Mouse (Mus musculus) cerebellum, postnatal 25 days (tissue): Measurements from ENCODE around the gene Nt5dc2.
A peak's percentile ranks its signal among the peaks of the same experiment; 100 is the strongest.

Source experiments
- DNase-seq, 2 experiments: peaks; one replicate each; pipeline ENCODE4 v3.0.0; 2021; ENCODE audit warnings: mixed read lengths in 2 of 2

The Nt5dc2 gene

DNA sequence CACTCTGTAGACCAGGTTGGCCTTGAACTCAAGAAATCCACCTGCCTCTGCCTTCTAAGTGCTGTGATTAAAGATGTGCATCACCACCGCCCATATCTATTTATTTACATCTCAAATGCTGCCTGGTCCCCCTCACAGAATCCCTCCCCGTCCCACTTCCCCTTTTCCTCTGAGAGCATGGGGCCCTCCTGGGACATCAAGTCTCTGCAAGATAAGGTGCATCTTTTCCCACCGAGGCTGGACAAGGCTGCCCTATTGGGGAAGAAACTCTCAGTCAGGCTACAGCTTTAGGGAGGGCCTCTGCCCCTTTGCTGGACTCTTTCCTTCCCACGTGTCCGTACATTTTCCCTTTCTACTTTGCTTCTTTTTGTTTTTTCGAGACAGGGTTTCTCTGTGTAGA is 38.7 kb downstream of the Nt5dc2 start:
- no peak for DNase-seq

DNA sequence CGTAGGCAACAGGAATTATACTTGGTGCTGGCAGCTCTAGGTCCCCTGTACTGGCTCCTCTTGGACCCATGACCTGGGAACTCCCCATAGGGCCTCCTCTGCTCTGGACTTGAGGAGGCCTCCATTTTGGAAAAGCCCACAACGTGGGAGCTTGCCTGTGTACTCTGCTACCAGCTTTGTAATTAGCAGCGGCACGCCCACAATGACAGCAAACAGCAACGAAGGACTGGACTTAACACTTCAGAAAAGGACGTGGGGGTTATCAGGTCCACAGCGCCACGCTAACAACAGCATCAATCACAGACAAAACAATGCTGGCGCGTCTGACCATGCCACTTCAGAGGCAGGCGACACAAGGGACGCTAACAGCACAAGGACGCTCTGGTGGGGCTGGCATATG is 40.1 kb downstream of the Nt5dc2 start:
- no peak for DNase-seq

DNA sequence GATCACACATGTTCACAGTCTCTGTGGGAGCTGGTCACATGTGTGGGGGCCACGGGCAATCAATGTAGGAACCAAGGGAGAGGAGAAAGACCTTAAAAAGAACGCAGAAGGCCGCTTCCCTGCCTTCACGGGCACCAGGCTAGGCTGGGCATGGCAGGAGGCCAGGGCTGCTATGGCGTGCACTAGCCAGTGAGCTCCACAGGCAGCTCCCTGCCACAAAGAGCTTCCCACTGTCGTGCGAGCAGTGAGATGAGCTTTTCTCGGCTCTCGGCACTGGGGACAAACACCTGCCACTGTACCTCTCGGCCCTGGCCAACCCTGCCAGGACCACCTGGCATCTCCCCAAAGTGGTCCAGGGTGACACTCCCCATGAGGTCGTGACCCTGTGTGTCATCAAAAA is 40.5 kb downstream of the Nt5dc2 start:
- DNase-seq: peak; percentile 80 to 88

DNA sequence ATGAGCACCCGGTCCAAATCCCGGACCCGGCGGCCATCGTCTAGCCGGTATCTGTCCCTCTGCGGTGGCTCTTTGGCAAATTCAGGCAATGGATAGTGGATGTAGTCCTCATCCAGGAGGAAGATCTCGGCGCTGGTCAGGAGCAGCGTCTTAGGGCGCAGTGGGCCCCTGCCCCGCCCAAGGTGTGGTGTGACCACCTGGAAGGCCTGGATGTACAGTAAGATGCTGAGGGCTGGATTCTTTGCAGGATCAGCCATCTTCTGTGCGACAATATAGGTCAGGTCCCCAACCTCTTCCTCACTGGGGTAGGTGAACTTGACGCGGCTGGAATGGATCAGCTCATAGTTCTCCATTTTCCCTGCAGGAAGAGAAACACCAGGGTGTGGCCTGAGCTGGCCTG is 41.0 kb downstream of the Nt5dc2 start:
- peak in 1 of 2 experiments; percentile 40 for DNase-seq

DNA sequence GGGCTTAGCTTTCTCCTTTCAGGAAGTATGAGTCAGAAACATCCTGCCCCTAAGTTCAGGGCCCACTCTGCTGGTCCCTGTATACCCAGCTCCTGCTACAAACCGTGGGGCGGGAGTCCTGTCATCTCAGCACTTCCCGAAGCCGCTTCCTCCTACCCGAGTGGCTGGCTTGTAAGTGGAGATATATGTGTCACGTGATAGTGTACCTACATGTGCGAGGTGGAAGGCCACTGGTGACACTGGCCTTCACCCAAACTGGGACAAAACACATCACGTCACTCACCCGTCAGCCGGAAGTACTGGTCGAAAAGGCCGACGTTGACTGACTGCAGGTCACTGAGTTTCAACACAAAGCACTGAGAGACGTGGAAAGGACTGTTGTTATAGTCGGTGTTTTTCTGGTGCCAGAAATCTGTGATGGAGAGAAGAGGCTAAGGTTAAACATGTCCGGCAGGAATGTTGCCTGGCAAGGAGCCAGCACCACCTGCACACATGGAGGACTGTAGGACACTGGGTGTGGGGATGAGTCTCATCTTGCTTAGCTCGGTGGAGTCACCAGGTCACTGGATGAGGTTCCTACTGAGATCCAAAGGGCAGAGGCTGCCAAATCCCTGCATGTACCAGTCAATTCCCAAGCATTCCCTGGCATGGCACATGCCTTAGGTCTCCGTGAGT is 42.1 kb downstream of the Nt5dc2 start:
- DNase-seq: peak; percentile 73 to 82

DNA sequence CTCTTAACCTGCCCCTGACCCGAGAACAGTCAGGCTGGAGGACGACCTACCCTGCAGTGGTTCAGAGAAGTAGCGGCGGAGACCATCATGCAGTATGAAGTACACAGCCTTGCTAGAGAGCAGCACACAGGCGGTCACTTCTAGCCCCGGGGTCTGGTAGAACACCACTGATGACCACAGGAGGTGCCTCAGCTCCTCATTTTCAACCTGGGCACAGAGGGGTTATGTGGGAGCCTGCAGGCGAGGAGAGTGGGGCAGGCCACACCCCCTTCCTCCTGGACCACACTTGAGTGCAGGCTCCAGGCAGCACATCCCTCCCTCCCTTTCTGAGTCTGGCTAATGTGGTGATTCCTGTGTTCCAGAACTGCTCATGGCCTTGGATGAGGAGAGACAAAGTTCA is 42.7 kb downstream of the Nt5dc2 start:
- DNase-seq: no peak

DNA sequence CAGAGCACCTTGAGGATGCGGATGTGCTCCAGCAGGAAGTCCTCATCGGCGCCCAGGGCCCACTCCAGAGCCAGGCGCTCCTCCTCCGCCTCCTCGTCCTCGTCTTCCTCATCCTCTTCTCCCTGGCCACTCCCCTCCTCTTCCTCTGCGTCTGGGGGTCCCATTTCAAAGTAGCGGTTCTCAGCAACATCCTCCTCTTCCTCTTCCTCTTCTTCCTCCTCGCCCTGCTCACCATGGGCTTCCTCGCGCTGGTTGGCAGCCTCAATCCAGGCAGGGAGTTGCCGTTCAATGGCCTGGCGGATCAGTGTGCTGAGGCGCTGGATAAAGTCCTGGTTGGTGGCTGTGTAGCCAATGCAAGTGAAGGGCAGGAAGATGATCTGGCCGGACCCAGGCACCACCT is 46.4 kb downstream of the Nt5dc2 start:
- no peak for DNase-seq

DNA sequence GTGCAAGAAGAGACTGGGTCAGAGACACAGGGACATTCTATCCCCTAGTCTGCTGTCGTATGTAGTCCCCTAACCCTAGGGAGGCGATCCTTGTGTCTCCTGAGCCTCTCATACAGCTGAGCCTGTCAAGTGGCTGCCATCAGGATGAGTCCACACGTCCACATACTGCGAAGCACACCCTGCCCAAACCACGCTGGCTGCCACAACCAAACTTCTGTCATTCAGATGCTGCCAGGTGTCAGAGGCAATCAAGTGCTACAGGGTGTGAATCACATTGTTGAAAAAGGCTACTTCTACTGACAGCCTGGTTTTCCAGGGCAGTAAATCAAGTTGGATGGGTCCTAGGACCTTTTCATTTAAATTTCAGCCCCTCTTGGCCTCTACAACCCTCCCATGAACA is 46.9 kb downstream of the Nt5dc2 start:
- DNase-seq: no peak

DNA sequence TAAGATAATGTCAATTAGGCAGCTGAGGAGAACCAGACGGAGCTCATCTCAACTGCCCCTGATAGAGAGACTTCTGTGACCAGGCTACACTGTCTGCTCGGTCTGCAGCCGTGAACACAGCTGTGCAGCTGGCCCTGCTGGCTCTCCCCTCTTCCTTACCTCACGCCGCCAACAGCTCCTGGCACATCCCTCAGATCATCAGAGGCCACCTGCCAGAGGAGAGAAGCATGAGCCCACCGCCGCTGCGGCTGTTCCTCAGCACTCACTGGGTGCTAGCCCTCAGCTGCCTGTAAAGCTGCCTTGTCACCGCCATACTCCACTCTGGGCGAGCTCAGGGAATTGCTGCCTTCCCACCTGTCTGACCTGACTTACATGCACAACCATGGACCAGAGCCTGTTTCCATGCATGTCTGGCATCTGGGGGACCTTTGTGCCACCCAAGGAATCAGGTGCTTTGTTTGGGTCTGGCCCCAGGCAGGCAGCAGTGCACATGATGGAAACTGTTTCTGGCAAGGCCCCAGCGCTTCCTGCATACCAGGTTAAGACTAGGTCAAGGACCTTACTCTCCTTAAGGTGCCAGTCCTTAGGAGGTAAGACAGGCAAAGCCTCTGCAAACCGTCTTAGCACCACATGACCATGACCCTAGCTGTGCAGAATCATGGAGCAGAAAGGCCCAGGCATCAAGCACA is 49.0 kb downstream of the Nt5dc2 start:
- peak in 1 of 2 experiments; percentile 20 for DNase-seq

DNA sequence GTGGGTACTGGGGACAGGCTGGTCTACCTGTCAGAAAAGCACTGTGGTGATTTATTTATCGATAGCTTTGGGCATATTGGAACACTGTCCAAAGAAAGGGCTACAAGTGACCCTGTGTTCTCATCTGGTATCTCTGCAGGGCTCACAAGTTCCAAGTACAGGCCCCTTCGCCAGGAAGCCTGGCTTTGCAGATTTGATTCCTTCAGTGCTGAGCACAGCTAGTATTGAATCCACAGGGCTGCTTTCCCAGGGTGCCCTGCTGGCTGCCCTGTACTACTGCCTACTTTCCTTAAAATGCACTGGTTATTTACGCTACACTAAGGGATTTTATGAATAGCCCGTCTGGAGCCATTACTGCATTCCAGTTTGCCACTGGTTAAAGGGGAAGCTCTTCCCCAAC is 50.7 kb downstream of the Nt5dc2 start:
- no peak for DNase-seq

DNA sequence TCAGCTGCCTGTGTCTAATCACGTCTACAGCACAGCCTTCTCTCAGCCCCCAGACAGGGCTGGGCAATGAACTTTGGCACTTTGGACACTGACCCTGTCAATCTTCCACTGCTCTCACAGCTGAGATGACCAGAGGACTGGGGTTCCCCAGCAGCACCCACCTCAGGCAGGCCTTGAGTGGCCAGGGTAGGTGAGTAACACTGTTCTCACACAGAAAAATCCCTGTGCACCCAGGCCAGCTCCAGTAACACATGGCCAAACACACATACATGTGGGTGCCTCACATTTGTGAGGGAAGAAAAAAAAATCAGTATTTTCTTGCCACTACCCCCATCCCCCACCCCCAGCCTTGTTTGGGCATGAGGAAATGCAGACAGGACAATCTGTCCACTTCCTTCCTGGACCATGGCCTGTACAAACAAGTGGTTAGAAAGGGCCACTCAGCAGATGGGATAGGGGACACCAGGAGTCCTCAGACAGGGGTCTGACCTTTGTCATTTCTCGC is 52.0 kb downstream of the Nt5dc2 start:
- no peak for DNase-seq

DNA sequence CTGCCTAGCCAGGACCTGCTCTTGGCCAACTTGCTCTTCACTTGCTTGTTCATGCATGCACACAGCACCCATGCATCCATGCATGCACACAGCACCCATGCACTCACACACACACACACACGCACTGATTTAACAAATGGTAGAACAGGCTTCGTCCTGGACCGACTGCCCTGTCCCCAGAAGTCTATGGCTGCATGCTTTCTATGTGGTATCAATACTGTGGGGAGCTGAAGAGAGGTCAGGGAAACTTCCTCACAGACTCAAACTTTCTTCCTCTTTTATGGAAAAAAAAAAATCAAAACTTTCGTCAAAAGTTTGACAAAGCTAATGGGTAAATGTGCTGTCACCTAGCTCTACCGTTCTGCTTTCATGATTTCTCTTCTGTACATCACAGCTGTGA is 52.7 kb downstream of the Nt5dc2 start:
- DNase-seq: no peak

DNA sequence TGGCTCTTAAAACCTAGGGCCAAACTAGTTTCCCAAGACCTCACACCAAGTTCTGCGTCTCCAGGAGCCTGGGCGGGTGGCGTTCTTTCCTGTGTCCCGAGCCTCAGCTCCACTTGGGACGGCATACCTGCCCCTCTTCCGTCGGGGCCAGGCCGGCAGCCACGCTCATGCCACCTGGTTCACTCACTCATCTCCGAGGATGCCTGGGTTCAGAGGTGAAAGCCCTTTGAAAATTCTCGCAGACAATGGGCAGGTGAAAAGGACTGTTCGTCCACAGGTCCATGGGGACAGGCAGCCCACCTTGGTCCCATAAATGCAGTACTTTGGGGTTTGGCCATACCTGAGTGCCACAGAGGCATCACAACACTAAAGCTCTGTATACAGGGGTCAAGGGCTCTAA is 53.3 kb downstream of the Nt5dc2 start:
- peak in 1 of 2 experiments; percentile 5 for DNase-seq

DNA sequence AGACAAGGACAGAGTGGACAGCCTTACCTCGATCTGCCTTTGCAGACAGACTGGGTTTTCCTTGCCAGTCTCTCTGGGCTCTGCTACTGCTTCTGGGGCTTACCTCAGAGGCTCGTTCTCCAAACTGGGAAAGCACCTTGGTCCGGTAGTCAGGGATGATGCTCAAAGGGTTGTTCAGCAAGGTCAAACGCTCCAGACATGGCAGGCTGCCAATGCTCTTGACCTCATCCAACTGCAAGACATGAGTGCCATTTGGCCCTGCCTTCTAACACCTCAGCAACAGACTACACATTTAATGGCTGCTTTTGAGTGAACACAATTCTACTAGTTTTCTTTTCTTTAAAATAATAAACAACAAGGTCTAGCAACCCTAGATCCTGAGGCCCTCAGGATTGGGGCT is 55.8 kb downstream of the Nt5dc2 start:
- DNase-seq: peak; percentile 33 to 57
